Mouse (Mus musculus) limb, embryonic 13.5 days (tissue): ENCODE results near the gene Trpm4. TPM values are rescaled to one million over a fixed set of nuclear protein-coding genes. Genes with fewer than 3 reads are reported as not detected.

Experiments used
- ATAC-seq: fragments of 200-750 bp; cut with Nextera tagmentation; 2 replicates; pipeline ENCODE4 v1.8.0; 2017; ENCODE audit warnings: low read depth, moderate number of reproducible peaks, moderate TSS enrichment; ENCODE audit not compliant: low FRiP score
- H3K27ac ChIP-seq: fragments of 300-500 bp; sonication (generic); 2 replicates; pipeline ENCODE4 v1.5.1; 2015; ENCODE audit warnings: inconsistent platforms, mild to moderate bottlenecking, moderate library complexity
- H3K27me3 ChIP-seq: fragments of 300-500 bp; sonication (generic); 2 replicates; pipeline ENCODE4 v1.6.1; 2015; ENCODE audit warnings: mild to moderate bottlenecking, inconsistent platforms
- H3K36me3 ChIP-seq: fragments of 300-500 bp; sonication (generic); 2 replicates; pipeline ENCODE4 v1.6.1; 2015; ENCODE audit warnings: inconsistent platforms, mild to moderate bottlenecking, moderate library complexity
- H3K4me1 ChIP-seq: fragments of 300-500 bp; sonication (generic); 2 replicates; pipeline ENCODE4 v1.6.1; 2015; ENCODE audit warnings: inconsistent platforms
- H3K4me2 ChIP-seq: fragments of 300-500 bp; sonication (generic); replicated peaks from 2 replicates; pipeline ENCODE4 v1.6.1; 2015; ENCODE audit warnings: inconsistent platforms, mild to moderate bottlenecking, moderate library complexity
- H3K4me3 ChIP-seq: fragments of 300-500 bp; sonication (generic); 2 replicates; pipeline ENCODE4 v1.5.1; 2015; ENCODE audit warnings: moderate library complexity, mild to moderate bottlenecking, inconsistent platforms
- H3K9ac ChIP-seq: fragments of 300-500 bp; sonication (generic); 2 replicates; pipeline ENCODE4 v1.6.1; 2015; ENCODE audit warnings: mild to moderate bottlenecking, inconsistent platforms
- H3K9me3 ChIP-seq: fragments of 300-500 bp; sonication (generic); 2 replicates; pipeline ENCODE4 v1.6.1; 2016; ENCODE audit warnings: inconsistent platforms
- WGBS: fragments of 180-500 bp; shearing (Covaris S2); methylation state at CpG from one replicate; pipeline ENCODE4 v1.1.7; 2015; 5-methylcytosine and 5-hydroxymethylcytosine counted together
- polyA plus RNA-seq: library from polyadenylated mRNA; unstranded; fragments of >200 nt; fragmentation: Nextera tagmentation; extraction: Ambion mirVana; gene quantifications from 2 replicates; pipeline ENCODE4 v1.2.1, GENCODE M21; 2015

Gene Trpm4
- polyA plus RNA-seq, 1 experiment from 2014 or later, result 19.6 TPM

- Histone ChIP-seq H3K9ac (no peak overlapping the region), H3K27me3 (peaks cover 4% of the 10 kb centered on the region; the same call in 1 of the 2 replicates), H3K4me2 (no peak overlapping the region), H3K4me3 (no peak overlapping the region), H3K36me3 (no peaks in the 10 kb centered on the region), H3K9me3 (no peaks in the 10 kb centered on the region), H3K27ac (no peak overlapping the region), H3K4me1 (peaks cover 38% of the 10 kb centered on the region)
- 90% methylated on average over 11 of the region's 11 CpGs for WGBS
- no peak for ATAC-seq
These were observed 8.5 kb upstream of the Trpm4 start for GRCm38 (mm10) chr7:45342081-45342480.

GRCm38 (mm10) chr7:45341303-45341702 is 7.7 kb upstream of the Trpm4 start:
- no peak for ATAC-seq
- H3K9me3 ChIP-seq, result no peaks in the 10 kb centered on the region
- H3K9ac ChIP-seq, result no peak overlapping the region
- H3K27ac ChIP-seq, result 0 out of 2 replicates have a peak overlapping the region, but pooled peaks have one; percentile 44
- peaks cover 4% of the 10 kb centered on the region; the same call in 1 of the 2 replicates for H3K27me3 ChIP-seq
- peak overlapping the region; percentile 62 for H3K4me3 ChIP-seq
- H3K4me1 ChIP-seq, result peaks cover 38% of the 10 kb centered on the region
- no peaks in the 10 kb centered on the region for H3K36me3 ChIP-seq
- 6% methylated on average over 8 of the region's 8 CpGs for WGBS
- H3K4me2 ChIP-seq, result peak overlapping the region; percentile 96

DNA sequence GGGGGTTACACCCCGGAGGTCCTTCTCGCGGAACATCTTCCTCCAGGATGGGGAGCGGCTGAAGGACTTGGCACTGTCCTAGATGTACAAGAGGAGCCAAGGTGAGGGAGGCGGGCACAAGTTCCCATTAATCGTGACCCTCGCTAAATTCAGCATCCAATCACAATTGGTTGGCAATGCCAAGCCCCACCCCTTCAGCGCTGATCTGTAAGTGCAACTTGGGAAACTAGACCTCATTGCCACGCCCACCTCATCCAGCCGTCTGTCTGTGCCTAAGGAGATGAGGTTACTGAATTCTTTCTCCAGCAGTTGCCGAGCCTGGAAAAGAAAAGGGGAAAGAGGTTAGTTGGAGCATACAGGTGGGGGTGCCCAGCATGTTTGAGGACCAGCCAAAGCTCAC is 7.1 kb upstream of the Trpm4 start:
- H3K9ac ChIP-seq, result peak overlapping the region; percentile 60
- no peaks in the 10 kb centered on the region for H3K36me3 ChIP-seq
- H3K27me3 ChIP-seq, result peaks cover 4% of the 10 kb centered on the region; the same call in 1 of the 2 replicates
- H3K4me3 ChIP-seq, result peak overlapping the region; percentile 62
- peak overlapping the region; percentile 44; the same call in 1 of the 2 replicates for H3K27ac ChIP-seq
- H3K4me2 ChIP-seq, result peak overlapping the region; percentile 96
- no peaks in the 10 kb centered on the region for H3K9me3 ChIP-seq
- under 1% methylated on average over 11 of the region's 11 CpGs for WGBS
- ATAC-seq, result peak; percentile 25; the same call in 1 of the 2 replicates
- H3K4me1 ChIP-seq, result peaks cover 38% of the 10 kb centered on the region

DNA sequence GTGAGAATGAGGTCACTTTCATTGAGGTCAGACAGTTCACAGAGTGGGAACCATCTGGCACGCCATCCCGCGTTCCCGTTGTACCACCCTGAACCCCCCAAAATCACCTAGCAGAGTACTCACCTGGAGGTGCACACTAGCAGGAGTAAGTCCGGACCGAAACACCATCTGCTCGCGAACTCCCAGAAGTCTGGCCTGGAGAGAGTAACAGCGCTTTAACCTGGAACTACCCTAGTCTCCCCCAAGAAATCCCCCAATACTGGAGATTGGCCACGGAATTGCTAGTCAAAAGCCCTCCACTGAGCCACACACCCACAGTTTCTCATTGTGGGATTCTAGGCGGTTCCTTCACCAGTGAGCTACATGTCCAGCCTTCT is 6.5 kb upstream of the Trpm4 start:
- H3K27ac ChIP-seq, result no peak overlapping the region; the same call in 1 of the 2 replicates
- H3K4me1 ChIP-seq, result peaks cover 42% of the 10 kb centered on the region
- H3K4me3 ChIP-seq, result peak overlapping the region; percentile 62
- WGBS, result 1% methylated on average over 11 of the region's 11 CpGs
- H3K9ac ChIP-seq, result peak overlapping the region; percentile 60
- H3K4me2 ChIP-seq, result peak overlapping the region; percentile 96
- H3K36me3 ChIP-seq, result no peaks in the 10 kb centered on the region
- no peak for ATAC-seq
- no peaks in the 10 kb centered on the region for H3K9me3 ChIP-seq
- peaks cover 4% of the 10 kb centered on the region; the same call in 1 of the 2 replicates for H3K27me3 ChIP-seq

DNA sequence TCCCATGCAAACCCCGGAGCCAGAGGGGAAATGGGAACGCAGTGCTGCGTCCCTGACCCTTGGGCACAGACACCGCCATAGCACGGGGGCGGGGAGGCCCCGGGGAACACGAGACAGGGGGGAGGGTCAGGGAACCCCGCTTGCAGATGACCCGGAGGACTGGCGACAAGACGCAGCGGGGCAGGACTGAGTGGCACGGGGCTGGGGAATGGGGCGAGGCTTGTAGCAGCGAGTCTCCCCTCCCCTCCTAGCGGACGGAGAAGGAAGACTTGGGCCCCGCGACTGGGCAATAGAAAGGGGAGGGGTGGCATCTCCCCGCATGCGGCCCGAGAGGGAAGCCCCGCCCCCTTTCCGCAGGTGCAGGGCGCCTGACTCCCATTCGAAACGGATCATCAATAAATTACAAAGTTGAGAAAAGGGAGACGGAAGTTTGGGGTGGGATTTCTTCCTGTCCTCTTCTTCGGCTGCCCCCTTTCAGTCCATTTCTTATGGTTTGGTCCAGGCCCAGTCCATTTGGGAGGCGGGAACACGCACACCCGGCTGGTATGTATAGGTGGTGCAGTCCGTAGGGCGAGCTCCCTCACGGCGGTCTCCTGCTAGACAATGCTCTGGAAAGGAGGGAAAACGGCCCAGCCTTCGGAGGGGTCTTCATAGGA is 6.0 kb upstream of the Trpm4 start:
- Histone ChIP-seq H3K27ac (peak overlapping the region; percentile 44; the same call in 1 of the 2 replicates), H3K4me1 (peaks cover 47% of the 10 kb centered on the region), H3K36me3 (no peaks in the 10 kb centered on the region), H3K4me2 (peak overlapping the region; percentile 96), H3K4me3 (peak overlapping the region; percentile 62), H3K9ac (peak overlapping the region; percentile 75), H3K27me3 (peaks cover 4% of the 10 kb centered on the region; the same call in 1 of the 2 replicates), H3K9me3 (no peaks in the 10 kb centered on the region)
- under 1% methylated on average over 35 of the region's 39 CpGs for WGBS
- peak; percentile 72 for ATAC-seq

- Histone ChIP-seq H3K4me2 (peak overlapping the region; percentile 96), H3K27me3 (peaks cover 4% of the 10 kb centered on the region; the same call in 1 of the 2 replicates), H3K27ac (no peak overlapping the region), H3K4me3 (peak overlapping the region; percentile 62), H3K36me3 (no peaks in the 10 kb centered on the region), H3K4me1 (peaks cover 54% of the 10 kb centered on the region), H3K9me3 (no peaks in the 10 kb centered on the region), H3K9ac (peak overlapping the region; percentile 75)
- 2% methylated on average over 14 of the region's 14 CpGs for WGBS
- no peak for ATAC-seq
These were observed 4.8 kb upstream of the Trpm4 start for GRCm38 (mm10) chr7:45338161-45338911.

- H3K27me3 ChIP-seq, result peaks cover 4% of the 10 kb centered on the region; the same call in 1 of the 2 replicates
- peak overlapping the region; percentile 62; the same call in 1 of the 2 replicates for H3K4me3 ChIP-seq
- H3K36me3 ChIP-seq, result no peaks in the 10 kb centered on the region
- WGBS, result 17% methylated on average over 4 of the region's 4 CpGs
- peak overlapping the region; percentile 96 for H3K4me2 ChIP-seq
- H3K4me1 ChIP-seq, result peaks cover 61% of the 10 kb centered on the region
- no peaks in the 10 kb centered on the region for H3K9me3 ChIP-seq
- H3K27ac ChIP-seq, result no peak overlapping the region
- no peak overlapping the region for H3K9ac ChIP-seq
- no peak for ATAC-seq
These were observed 3.9 kb upstream of the Trpm4 start for GRCm38 (mm10) chr7:45337469-45337868.

GRCm38 (mm10) chr7:45336319-45336718 is 2.7 kb upstream of the Trpm4 start:
- Histone ChIP-seq H3K4me1 (peaks cover 64% of the 10 kb centered on the region), H3K36me3 (no peaks in the 10 kb centered on the region), H3K9ac (no peak overlapping the region), H3K4me3 (no peak overlapping the region), H3K27ac (no peak overlapping the region), H3K4me2 (no peak overlapping the region), H3K9me3 (no peaks in the 10 kb centered on the region), H3K27me3 (peaks cover 4% of the 10 kb centered on the region; the same call in 1 of the 2 replicates)
- WGBS, result 89% methylated on average over 4 of the region's 4 CpGs
- no peak for ATAC-seq

DNA sequence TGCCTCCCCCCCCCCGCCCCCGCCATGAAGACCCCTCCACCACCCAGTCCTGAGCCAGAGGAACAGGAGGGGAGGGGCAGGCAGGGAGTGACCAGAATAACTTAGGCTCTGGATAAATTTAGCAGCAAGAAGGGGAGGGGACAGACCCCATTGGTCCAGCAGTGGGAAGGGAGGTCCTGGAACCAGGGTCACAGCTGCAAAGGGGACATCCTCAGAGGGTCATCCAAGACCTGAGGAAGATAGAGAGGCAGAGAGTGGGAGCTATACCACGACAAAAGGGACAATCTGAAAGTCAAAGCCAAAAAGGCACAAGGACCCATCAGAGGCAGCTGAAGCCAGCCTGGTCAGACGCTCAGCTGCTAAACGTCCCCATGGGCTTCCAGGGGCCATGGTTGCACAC is 1.5 kb upstream of the Trpm4 start, which contains the start of gene Hrc:
TSS of gene Hrc (plus strand) at position 235 of the 400 bp plus-strand sequence.
- H3K27me3 ChIP-seq, result peaks cover 4% of the 10 kb centered on the region; the same call in 1 of the 2 replicates
- H3K4me1 ChIP-seq, result peaks cover 53% of the 10 kb centered on the region
- 23% methylated on average over 5 of the region's 5 CpGs for WGBS
- no peaks in the 10 kb centered on the region for H3K9me3 ChIP-seq
- peak within 1 kb of the TSS; percentile 85 for H3K27ac ChIP-seq
- peak within 1 kb of the TSS; percentile 71 for H3K4me3 ChIP-seq
- peak within 1 kb of the TSS; percentile 89 for H3K4me2 ChIP-seq
- H3K9ac ChIP-seq, result peak within 1 kb of the TSS; percentile 82; the same call in 1 of the 2 replicates
- ATAC-seq, result no peak
- H3K36me3 ChIP-seq, result no peaks in the 10 kb centered on the region

- ATAC-seq, result 0 out of 2 replicates have a peak, but pooled peaks have one; percentile 12
- H3K9me3 ChIP-seq, result no peaks in the 10 kb centered on the region
- no peak overlapping the region; the same call in 1 of the 2 replicates for H3K4me3 ChIP-seq
- 7% methylated on average over 3 of the region's 3 CpGs for WGBS
- H3K4me1 ChIP-seq, result peaks cover 50% of the 10 kb centered on the region
- no peaks in the 10 kb centered on the region for H3K36me3 ChIP-seq
- H3K4me2 ChIP-seq, result peak overlapping the region; percentile 89; the same call in 1 of the 2 replicates
- H3K27ac ChIP-seq, result no peak overlapping the region
- no peak overlapping the region for H3K9ac ChIP-seq
- peaks cover 4% of the 10 kb centered on the region; the same call in 1 of the 2 replicates for H3K27me3 ChIP-seq
These were observed 1.0 kb upstream of the Trpm4 start for GRCm38 (mm10) chr7:45334605-45335004.

DNA sequence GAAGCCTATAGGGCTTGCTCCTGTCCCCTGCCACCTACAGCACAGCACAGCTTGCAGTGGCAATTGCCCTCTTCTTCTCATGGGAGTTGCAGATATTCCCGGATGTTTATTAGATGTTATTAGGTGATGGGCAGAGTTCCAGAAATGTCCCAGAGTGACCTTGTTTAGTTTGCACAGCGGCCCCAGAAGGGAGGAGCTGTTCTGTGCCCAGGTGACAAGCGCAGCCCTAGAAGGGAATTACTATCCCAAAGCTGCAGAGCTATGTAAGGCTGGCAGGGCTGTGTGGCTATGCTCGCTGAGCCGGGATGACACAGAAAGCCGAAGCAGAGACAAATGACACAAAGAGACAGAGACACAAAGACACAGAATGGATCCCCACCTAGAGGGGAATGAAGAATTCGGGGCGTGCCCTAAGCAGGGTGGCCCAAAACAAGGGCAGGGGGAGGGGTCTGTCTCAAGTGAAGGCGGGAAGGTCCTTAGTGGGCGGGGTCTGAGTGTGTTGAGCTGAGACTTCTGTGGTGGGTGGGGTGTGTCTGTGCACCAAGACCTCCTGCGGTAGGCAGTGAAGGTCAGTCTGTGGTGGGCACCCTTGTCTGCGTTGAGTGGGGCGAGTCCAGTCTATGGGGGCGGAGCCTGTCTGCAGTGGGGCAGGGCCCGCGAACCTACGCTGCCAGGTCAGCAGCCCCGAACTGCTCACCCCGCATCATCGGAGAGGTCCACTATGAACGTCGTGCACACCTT is 725 bp downstream of the Trpm4 start:
- Histone ChIP-seq H3K4me3 (peak overlapping the region; percentile 71), H3K27me3 (no peaks in the 10 kb centered on the region), H3K4me2 (peak overlapping the region; percentile 89), H3K36me3 (no peaks in the 10 kb centered on the region), H3K4me1 (peaks cover 35% of the 10 kb centered on the region), H3K27ac (peak overlapping the region; percentile 85), H3K9me3 (no peaks in the 10 kb centered on the region), H3K9ac (peak overlapping the region; percentile 82)
- WGBS, result 4% methylated on average over 22 of the region's 22 CpGs
- ATAC-seq, result peak; percentile 71
